23 mouse cellular contexts compared by ENCODE assay signal in genomic region chr9:31433431-31433830, GRCm38 (mm10). TPM values are rescaled to one million over a fixed set of nuclear protein-coding genes. Genes with fewer than 3 reads are reported as not detected.
DNase-seq lines count a peak whose midpoint lies in the region; ATAC-seq and TF ChIP-seq lines count a peak whose summit lies in the region.
"Had no signal": no experiment of that assay in that cellular context is flagged by ENCODE, and none has a peak within 500 bp of the region (broad histone marks: within the 10 kb centered on the region; RNA-seq: fewer than 3 reads in every experiment).

No protein-coding gene starts in this region.

- 76% methylated on average over 3 of the region's 3 CpGs for WGBS in heart, embryonic 11.5 days (ENCODE audit: insufficient replicate concordance)
- WGBS in kidney, adult 2 months: 51% methylated on average over 3 of the region's 3 CpGs
- WGBS in kidney, embryonic 15.5 days: 80% methylated on average over 3 of the region's 3 CpGs

- H3K4me2 ChIP-seq in heart, embryonic 11.5 days: no peak overlapping the region
- H3K4me2 ChIP-seq in kidney, embryonic 15.5 days: no peak overlapping the region
- H3K4me2 ChIP-seq: embryonic facial prominence, embryonic 12.5 days; forebrain, embryonic 13.5 days; forebrain, embryonic 15.5 days had no signal

- H3K79me2 ChIP-seq in MEL (ENCODE audit: control insufficient read depth, insufficient read depth, low read length, poor library complexity): no peaks in the 10 kb centered on the region

- no peak overlapping the region for H3K4me3 ChIP-seq in heart, embryonic 11.5 days (ENCODE audit: low read depth, low read length)
- no peak overlapping the region for H3K4me3 ChIP-seq in kidney, adult 2 months (ENCODE audit: insufficient read depth, low read depth, low read length)
- no peak overlapping the region for H3K4me3 ChIP-seq in kidney, embryonic 15.5 days (replicated peaks)
- H3K4me3 ChIP-seq in MEL (ENCODE audit: control insufficient read depth in 1 of 2, insufficient read depth in 1 of 2, low read depth in 2 of 2, low read length in 2 of 2): no peak overlapping the region
- H3K4me3 ChIP-seq: embryonic facial prominence, embryonic 10.5 days; embryonic facial prominence, embryonic 12.5 days; forebrain, embryonic 13.5 days; forebrain, embryonic 15.5 days had no signal

- no peak for ATAC-seq in heart, embryonic 11.5 days (replicated peaks; ENCODE audit: insufficient number of reproducible peaks, low FRiP score, low TSS enrichment)
- no peak for ATAC-seq in kidney, embryonic 15.5 days (replicated peaks; ENCODE audit: low FRiP score)
- ATAC-seq: CD4-positive, CD25-positive, alpha-beta regulatory T cell, adult 4 months; forebrain, embryonic 13.5 days; forebrain, embryonic 15.5 days had no signal

- H3K9me3 ChIP-seq in heart, embryonic 11.5 days (replicated peaks; ENCODE audit: control insufficient read depth, low read length): no peaks in the 10 kb centered on the region
- no peaks in the 10 kb centered on the region for H3K9me3 ChIP-seq in kidney, embryonic 15.5 days (replicated peaks)
- no peaks in the 10 kb centered on the region for H3K9me3 ChIP-seq in MEL (replicated peaks; ENCODE audit: insufficient read depth, low read length)
- H3K9me3 ChIP-seq: embryonic facial prominence, embryonic 10.5 days; embryonic facial prominence, embryonic 12.5 days; forebrain, embryonic 13.5 days; forebrain, embryonic 15.5 days; G1E had no signal

- H3K9ac ChIP-seq in heart, embryonic 11.5 days (ENCODE audit: low read depth, low read length): no peak overlapping the region
- H3K9ac ChIP-seq in kidney, embryonic 15.5 days: no peak overlapping the region
- H3K9ac ChIP-seq in MEL (ENCODE audit: control insufficient read depth, low read depth, low read length, poor library complexity, severe bottlenecking): no peak overlapping the region
- H3K9ac ChIP-seq: embryonic facial prominence, embryonic 12.5 days; forebrain, embryonic 13.5 days; forebrain, embryonic 15.5 days had no signal

- H3K4me1 ChIP-seq in heart, embryonic 11.5 days (ENCODE audit: control insufficient read depth, insufficient read depth, low read length): no peaks in the 10 kb centered on the region
- peaks cover 12% of the 10 kb centered on the region; the same call in 1 of the 2 replicates for H3K4me1 ChIP-seq in kidney, adult 2 months (ENCODE audit: control insufficient read depth, insufficient read depth, low read length)
- H3K4me1 ChIP-seq in kidney, embryonic 15.5 days: 0 out of 2 replicates have a peak, but pooled peaks cover 4% of the 10 kb centered on the region
- H3K4me1 ChIP-seq in MEL (ENCODE audit: control insufficient read depth in 1 of 2, insufficient read depth in 2 of 2, low read length in 2 of 2): no peaks in the 10 kb centered on the region
- H3K4me1 ChIP-seq: embryonic facial prominence, embryonic 12.5 days; forebrain, embryonic 13.5 days; forebrain, embryonic 15.5 days had no signal

- TF ChIP-seq CTCF in kidney, adult 2 months (conservative IDR thresholded peaks at IDR 0.05; ENCODE audit: insufficient read depth, insufficient read length, low read depth, low read length): no peak
- no peak for TF ChIP-seq CTCF in MEL (IDR thresholded peaks at IDR 0.05 in 2 of 3, conservative IDR thresholded peaks at IDR 0.05 in 1 of 3; ENCODE audit: control insufficient read depth in 1 of 3, insufficient read depth in 1 of 3, low read depth in 2 of 3, low read length in 3 of 3, poor library complexity in 1 of 3, severe bottlenecking in 1 of 3)

- DNase-seq in heart, adult 11 months: peak; percentile 23
- peak; percentile 67 for DNase-seq in kidney, adult 2 months
- DNase-seq in kidney, adult 18-20 months: no peak
- peak; percentile 66 for DNase-seq in kidney, adult 9 months
- no peak for DNase-seq in MEL (ENCODE audit: low read depth, low spot score)
- no peak for DNase-seq in left cerebral cortex, postnatal 14 days (ENCODE audit: low spot score in 2 of 2)
- DNase-seq: adrenal gland, adult 2 months; adrenal gland, postnatal 10 days; B cell, adult 2 months; cerebellum, adult 11-12 months; cerebellum, adult 2 months; cerebellum, adult 9-10 months; cerebellum, postnatal 25 days had no signal

- no peak overlapping the region for H3K27ac ChIP-seq in heart, embryonic 11.5 days (ENCODE audit: low read depth, low read length)
- peak overlapping the region; percentile 66; the same call in 1 of the 2 replicates for H3K27ac ChIP-seq in kidney, adult 2 months (ENCODE audit: insufficient read depth, low read depth, low read length)
- H3K27ac ChIP-seq in kidney, embryonic 15.5 days: no peak overlapping the region
- no peak overlapping the region for H3K27ac ChIP-seq in MEL (ENCODE audit: control insufficient read depth, low read depth, low read length)
- H3K27ac ChIP-seq: embryonic facial prominence, embryonic 10.5 days; embryonic facial prominence, embryonic 12.5 days; forebrain, embryonic 13.5 days; forebrain, embryonic 15.5 days had no signal

- no peaks in the 10 kb centered on the region for H3K27me3 ChIP-seq in heart, embryonic 11.5 days (ENCODE audit: control insufficient read depth, insufficient read depth, low read length)
- H3K27me3 ChIP-seq in kidney, adult 2 months (replicated peaks; ENCODE audit: control insufficient read depth, insufficient read depth, low read length): no peaks in the 10 kb centered on the region
- no peaks in the 10 kb centered on the region for H3K27me3 ChIP-seq in kidney, embryonic 15.5 days
- peaks cover 0 to 3% of the 10 kb centered on the region in 2 experiments for H3K27me3 ChIP-seq in MEL (ENCODE audit: control insufficient read depth in 1 of 2, insufficient read depth in 2 of 2, low read length in 2 of 2)
- H3K27me3 ChIP-seq: CH12.LX; embryonic facial prominence, embryonic 12.5 days; forebrain, embryonic 13.5 days; forebrain, embryonic 15.5 days had no signal

- TF ChIP-seq POLR2A in kidney, adult 2 months (IDR thresholded peaks at IDR 0.05; ENCODE audit: low read depth, low read length): no peak
- TF ChIP-seq POLR2A in MEL (IDR thresholded peaks at IDR 0.05; ENCODE audit: control insufficient read depth in 1 of 2, insufficient read depth in 1 of 2, low read depth in 1 of 2, low read length in 2 of 2, poor library complexity in 1 of 2): no peak

- no peak for TF ChIP-seq RAD21 in MEL (IDR thresholded peaks at IDR 0.05; ENCODE audit: low read depth, low read length)

- H3K36me3 ChIP-seq in heart, embryonic 11.5 days (ENCODE audit: control insufficient read depth, insufficient read depth, low read length): no peaks in the 10 kb centered on the region
- no peaks in the 10 kb centered on the region for H3K36me3 ChIP-seq in kidney, adult 2 months (ENCODE audit: control insufficient read depth, insufficient read depth, low read length)
- H3K36me3 ChIP-seq in kidney, embryonic 15.5 days: no peaks in the 10 kb centered on the region
- H3K36me3 ChIP-seq in MEL (ENCODE audit: control insufficient read depth in 1 of 2, insufficient read depth in 2 of 2, low read length in 2 of 2): no peaks in the 10 kb centered on the region
- H3K36me3 ChIP-seq: embryonic facial prominence, embryonic 10.5 days; embryonic facial prominence, embryonic 12.5 days; forebrain, embryonic 15.5 days; G1E had no signal

- intact Hi-C loops in left cerebral cortex, postnatal 14 days (cut with DNase I): no loop called here

- TF ChIP-seq EP300 in MEL (IDR thresholded peaks at IDR 0.05; ENCODE audit: low read depth in 1 of 2, low read length in 2 of 2): no peak

TF ChIP-seq in MEL, 35 proteins besides CTCF, POLR2A, EP300 and RAD21:
- TF ChIP-seq MAFK (IDR thresholded peaks at IDR 0.05; ENCODE audit: borderline replicate concordance, low read depth, low read length) (no peak), ZNF384 (IDR thresholded peaks at IDR 0.05; ENCODE audit: low read depth, low read length) (0 out of 2 replicates have a peak, but pooled peaks have one; percentile 36)

RNA-seq across cellular contexts. Expression of gene Tmem45b, which starts 30.8 kb away (rescaled TPM):
- not detected in 2 replicates for polyA plus RNA-seq in heart, embryonic 11.5 days (2014; fragmentation: Nextera tagmentation; extraction: Ambion mirVana)
- 67.2 and 73.5 TPM in 2 replicates for polyA plus RNA-seq in kidney, adult 2 months (2012; rRNA removed)
- polyA plus RNA-seq in kidney, embryonic 15.5 days (2015; fragmentation: Nextera tagmentation; extraction: Ambion mirVana): 16.8 and 18.5 TPM in 2 replicates
- total RNA-seq in MEL (2012; rRNA removed): not detected in 2 replicates
- not detected for polyA plus RNA-seq in MEL (2012; ENCODE audit: insufficient read depth in 1 of 2, insufficient read length in 2 of 2, low read depth in 1 of 2, low replicate concordance in 2 of 2, missing spikeins in 1 of 2)
- not detected for total RNA-seq in left cerebral cortex, postnatal 14 days (2021)
- total RNA-seq: CH12.LX had no signal
- polyA plus RNA-seq: CD4-positive, CD25-positive, alpha-beta regulatory T cell, adult 4 months; embryonic facial prominence, embryonic 10.5 days; forebrain, embryonic 11.5 days; G1E had no signal

RNA-seq across cellular contexts. Expression of gene Nfrkb, which starts 47.4 kb away (rescaled TPM):
- polyA plus RNA-seq in heart, embryonic 11.5 days (2014; fragmentation: Nextera tagmentation; extraction: Ambion mirVana): 12.7 and 21.1 TPM in 2 replicates
- polyA plus RNA-seq in kidney, adult 2 months (2012; rRNA removed): 12.4 and 13.8 TPM in 2 replicates
- polyA plus RNA-seq in kidney, embryonic 15.5 days (2015; fragmentation: Nextera tagmentation; extraction: Ambion mirVana): 19.8 and 21.3 TPM in 2 replicates
- total RNA-seq in MEL (2012; rRNA removed): 20.3 and 21.3 TPM in 2 replicates
- 10 to 100 TPM; 33.8 to 54.1 TPM for polyA plus RNA-seq in MEL (2012; ENCODE audit: insufficient read depth in 1 of 2, insufficient read length in 2 of 2, low read depth in 1 of 2, low replicate concordance in 2 of 2, missing spikeins in 1 of 2)
- 10 to 100 TPM; 29.3 to 30.3 TPM for total RNA-seq in left cerebral cortex, postnatal 14 days (2021)

Comparison
In these comparisons a context has a peak if more than half of its experiments do, and no peak if none do; other contexts are left out.
1. DNase-seq: peak in heart, adult 11 months (single experiment), kidney, adult 2 months (single experiment) and kidney, adult 9 months (single experiment); none in kidney, adult 18-20 months (single experiment), MEL (single experiment) and left cerebral cortex, postnatal 14 days (0 of 2).
2. RNA of gene Tmem45b, which starts 30.8 kb away (polyA plus RNA-seq): 67.2 to 73.5 TPM in kidney, adult 2 months and 16.8 to 18.5 TPM in kidney, embryonic 15.5 days; not detected in heart, embryonic 11.5 days and not detected in MEL; every median in the first group is over 10 times any median in the second.